Mouse (Mus musculus): Measurements from ENCODE around the gene Fubp1.

- no peak for TF ChIP-seq CTCF (IDR thresholded peaks at IDR 0.05; ENCODE audit: extremely low read depth, insufficient read depth, low read length)
- no peak for TF ChIP-seq POLR2A (IDR thresholded peaks at IDR 0.05; ENCODE audit: extremely low read depth, insufficient read depth, low read length)
Measured at GRCm38 (mm10) chr3:152203996-152204395, 6.2 kb upstream of the Fubp1 start.
